9 mouse cellular contexts compared by ENCODE assay signal in the genomic region with DNA sequence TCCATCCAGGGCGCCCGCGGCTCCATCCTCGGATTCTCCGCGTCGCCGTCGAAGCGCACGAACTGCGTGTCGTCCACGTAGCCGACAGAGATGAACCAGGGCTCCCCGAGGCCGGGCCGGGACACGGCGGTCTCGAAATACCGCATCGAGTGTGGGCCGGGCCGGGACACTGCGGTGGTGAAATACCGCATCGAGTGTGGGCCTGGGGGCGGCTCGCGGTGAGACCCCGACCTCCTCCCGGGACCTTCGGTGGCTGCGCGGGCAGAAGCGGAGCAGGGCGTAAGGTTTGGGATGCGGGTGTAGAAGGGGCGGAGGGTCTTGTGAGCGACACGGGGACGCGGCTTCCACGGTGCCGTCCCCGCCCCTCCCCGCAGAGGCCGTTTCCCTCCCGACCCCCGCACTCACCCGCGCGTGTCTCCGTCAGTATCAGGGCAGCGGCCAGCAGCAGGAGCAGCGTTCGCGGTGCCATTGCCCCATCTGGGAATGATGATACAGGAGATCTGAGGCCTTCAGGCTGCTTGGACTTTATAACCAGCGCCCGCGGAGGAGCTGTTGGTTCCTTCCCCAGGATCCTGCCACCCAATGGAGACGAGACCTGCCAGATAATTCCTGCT. TPM values are rescaled to one million over a fixed set of nuclear protein-coding genes. Genes with fewer than 3 reads are reported as not detected.
DNase-seq lines count a peak whose midpoint lies in the region; ATAC-seq and TF ChIP-seq lines count a peak whose summit lies in the region.
"Had no signal": no experiment of that assay in that cellular context is flagged by ENCODE, and none has a peak within 500 bp of the region (broad histone marks: within the 10 kb centered on the region; RNA-seq: fewer than 3 reads in every experiment).

TSS of gene Gm8909 (minus strand) at position 499 of the 614 bp plus-strand sequence.

- no peak for TF ChIP-seq POLR2A in kidney, adult 2 months (IDR thresholded peaks at IDR 0.05; ENCODE audit: low read depth, low read length)

- intact Hi-C loops in left cerebral cortex, adult 2 months (cut with DNase I) = no loop called here

- no peak within 1 kb of the TSS for H3K9ac ChIP-seq in embryonic facial prominence, embryonic 14.5 days (ENCODE audit: low read depth, low read length)

- ATAC-seq in embryonic facial prominence, embryonic 14.5 days (ENCODE audit: low read depth) = no peak
- ATAC-seq in erythroblast, adult 5-6 weeks (replicated peaks; ENCODE audit: low FRiP score, poor library complexity, severe bottlenecking) = no peak

- no peak within 1 kb of the TSS for H3K27ac ChIP-seq in kidney, adult 2 months (ENCODE audit: insufficient read depth, low read depth, low read length)
- no peak within 1 kb of the TSS for H3K27ac ChIP-seq in embryonic facial prominence, embryonic 14.5 days (replicated peaks; ENCODE audit: low read depth, low read length)
- H3K27ac ChIP-seq in left cerebral cortex, adult 2 months = no peak within 1 kb of the TSS

- WGBS in kidney, adult 2 months = 3% methylated on average over 63 of the region's 63 CpGs
- WGBS in embryonic facial prominence, embryonic 14.5 days = under 1% methylated on average over 33 of the region's 63 CpGs

- peak; percentile 14 for DNase-seq in kidney, adult 2 months
- DNase-seq in kidney, adult 11 months = no peak
- DNase-seq in embryonic facial prominence, embryonic 14.5 days (ENCODE audit: low spot score) = no peak
- peak; percentile 5 to 44 for DNase-seq in kidney, postnatal 25 days
- peak; percentile 35 for DNase-seq in naive thymus-derived CD4-positive, alpha-beta T cell, adult 2 months (ENCODE audit: low read depth)
- DNase-seq in cerebellum, adult 18-20 months = no peak
- DNase-seq in left cerebral cortex, adult 2 months (ENCODE audit: extremely low spot score in 1 of 2, low spot score in 2 of 2) = no peak

- H3K9me3 ChIP-seq in embryonic facial prominence, embryonic 14.5 days (ENCODE audit: control insufficient read depth, low read length) = no peaks in the 10 kb centered on the region
- H3K9me3 ChIP-seq: G1E had no signal

- TF ChIP-seq CTCF in kidney, adult 2 months (conservative IDR thresholded peaks at IDR 0.05; ENCODE audit: insufficient read depth, insufficient read length, low read depth, low read length) = no peak
- TF ChIP-seq CTCF in left cerebral cortex, adult 2 months (IDR thresholded peaks at IDR 0.05) = no peak

- H3K4me1 ChIP-seq in kidney, adult 2 months (ENCODE audit: control insufficient read depth, insufficient read depth, low read length) = 0 out of 2 replicates have a peak, but pooled peaks cover 2% of the 10 kb centered on the region
- no peaks in the 10 kb centered on the region for H3K4me1 ChIP-seq in embryonic facial prominence, embryonic 14.5 days (ENCODE audit: control insufficient read depth, insufficient read depth, low read length)

- H3K4me3 ChIP-seq in kidney, adult 2 months (ENCODE audit: insufficient read depth, low read depth, low read length) = peak within 1 kb of the TSS; percentile 67
- peak within 1 kb of the TSS; percentile 38 for H3K4me3 ChIP-seq in embryonic facial prominence, embryonic 14.5 days (ENCODE audit: low read depth, low read length)
- no peak within 1 kb of the TSS for H3K4me3 ChIP-seq in left cerebral cortex, adult 2 months

- H3K27me3 ChIP-seq in kidney, adult 2 months (replicated peaks; ENCODE audit: control insufficient read depth, insufficient read depth, low read length) = peaks cover 3% of the 10 kb centered on the region; the same call in 1 of the 2 replicates
- H3K27me3 ChIP-seq in embryonic facial prominence, embryonic 14.5 days (replicated peaks; ENCODE audit: control insufficient read depth, insufficient read depth, low read length) = peaks cover 63% of the 10 kb centered on the region

- H3K36me3 ChIP-seq in kidney, adult 2 months (ENCODE audit: control insufficient read depth, insufficient read depth, low read length) = no peaks in the 10 kb centered on the region
- H3K36me3 ChIP-seq in embryonic facial prominence, embryonic 14.5 days (ENCODE audit: control insufficient read depth, insufficient read depth, low read length) = no peaks in the 10 kb centered on the region
- H3K36me3 ChIP-seq: G1E had no signal

- H3K4me2 ChIP-seq in embryonic facial prominence, embryonic 14.5 days (ENCODE audit: low read depth, low read length) = peak within 1 kb of the TSS; percentile 49

RNA-seq across cellular contexts. Expression of gene Gm8909, which starts in this region (rescaled TPM):
- polyA plus RNA-seq in kidney, adult 2 months (2012; rRNA removed) = 0.14 TPM in 1 of 2 replicates, not detected in the other
- polyA plus RNA-seq in embryonic facial prominence, embryonic 14.5 days (2014; fragmentation: Nextera tagmentation; extraction: Ambion mirVana) = not detected in 2 replicates
- total RNA-seq in left cerebral cortex, adult 2 months (2021) = not detected
- total RNA-seq in erythroblast, adult 5-6 weeks (2015; ENCODE audit: low replicate concordance) = not detected in 2 replicates
- not detected in 2 replicates for total RNA-seq in erythroblast, adult 5-6 weeks (2017; ENCODE audit: low replicate concordance)
- total RNA-seq: G1E had no signal
- polyA plus RNA-seq: G1E had no signal

Comparison
In these comparisons a context has a peak if more than half of its experiments do, and no peak if none do; other contexts are left out.
1. DNase-seq: peak in kidney, postnatal 25 days (2 of 2) and naive thymus-derived CD4-positive, alpha-beta T cell, adult 2 months (single experiment); none in kidney, adult 11 months (single experiment), embryonic facial prominence, embryonic 14.5 days (single experiment), cerebellum, adult 18-20 months (0 of 2) and left cerebral cortex, adult 2 months (0 of 2).
2. Peak in DNase-seq and H3K4me3 ChIP-seq in kidney, adult 2 months; RNA of the gene not detected or under 1 TPM.